Mouse (Mus musculus): ENCODE results near the gene Klhl32. TPM values are rescaled to one million over a fixed set of nuclear protein-coding genes. Genes with fewer than 3 reads are reported as not detected.
A peak's percentile ranks its signal among the peaks of the same experiment; 100 is the strongest.

Klhl32 gene
- total and polyA plus RNA-seq, 3 experiments = 0.03 TPM; not detected in 2

DNA sequence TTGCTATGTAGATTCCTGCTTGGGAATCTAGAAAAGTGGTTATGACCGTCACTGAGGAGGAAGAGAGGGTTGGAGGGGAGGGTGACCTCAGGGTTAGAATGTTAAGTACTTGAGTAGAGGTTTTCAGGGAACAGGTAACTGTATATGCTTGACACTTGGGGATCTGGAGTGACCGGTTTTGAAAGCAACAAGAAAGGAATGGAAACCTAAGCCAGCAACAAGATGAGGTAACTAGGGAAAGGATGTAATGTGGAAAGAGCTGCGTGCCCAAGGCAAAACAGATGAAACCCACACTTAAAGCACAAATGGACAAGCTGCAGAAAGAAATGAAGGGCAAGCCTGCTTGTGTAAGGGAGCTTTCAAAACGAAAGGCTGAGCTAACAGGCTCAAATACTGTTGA, 18.3 kb upstream of the Klhl32 start:
- Histone ChIP-seq H3K4me1 (ENCODE audit: control insufficient read depth in 1 of 2, insufficient read depth in 2 of 2, low read length in 2 of 2) (peaks cover 0 to 3% of the 10 kb centered on the region in 2 experiments; a peak in 1 of 4 replicates), H3K9ac (ENCODE audit: control insufficient read depth, low read depth, low read length, poor library complexity, severe bottlenecking) (no peak overlapping the region), H3K27me3 (ENCODE audit: control insufficient read depth in 1 of 2, insufficient read depth in 2 of 2, low read length in 2 of 2) (no peaks in the 10 kb centered on the region), H3K79me2 (ENCODE audit: control insufficient read depth, insufficient read depth, low read length, poor library complexity) (no peaks in the 10 kb centered on the region), H3K36me3 (ENCODE audit: control insufficient read depth in 1 of 2, insufficient read depth in 2 of 2, low read length in 2 of 2) (no peaks in the 10 kb centered on the region), H3K27ac (ENCODE audit: control insufficient read depth, low read depth, low read length) (no peak overlapping the region), H3K9me3 (replicated peaks; ENCODE audit: insufficient read depth, low read length) (no peaks in the 10 kb centered on the region), H3K4me3 (ENCODE audit: control insufficient read depth in 1 of 2, insufficient read depth in 1 of 2, low read depth in 2 of 2, low read length in 2 of 2) (no peak overlapping the region)
- no peak for DNase-seq (ENCODE audit: low read depth, low spot score)
- TF ChIP-seq BHLHE40 (IDR thresholded peaks at IDR 0.05; ENCODE audit: borderline replicate concordance, low read depth, low read length) = no peak
- TF ChIP-seq CHD1 (IDR thresholded peaks at IDR 0.05; ENCODE audit: low read depth, low read length) = no peak
- no peak for TF ChIP-seq MAFK (IDR thresholded peaks at IDR 0.05; ENCODE audit: borderline replicate concordance, low read depth, low read length)
- no peak for TF ChIP-seq TBP (IDR thresholded peaks at IDR 0.05; ENCODE audit: low read depth, low read length)
- no peak for TF ChIP-seq MXI1 (IDR thresholded peaks at IDR 0.05; ENCODE audit: low read depth, low read length)
- no peak for TF ChIP-seq NELFE (IDR thresholded peaks at IDR 0.05; ENCODE audit: low read depth, low read length)
- no peak for TF ChIP-seq POLR2AphosphoS5 (IDR thresholded peaks at IDR 0.05; ENCODE audit: borderline replicate concordance, low read depth, low read length)

DNA sequence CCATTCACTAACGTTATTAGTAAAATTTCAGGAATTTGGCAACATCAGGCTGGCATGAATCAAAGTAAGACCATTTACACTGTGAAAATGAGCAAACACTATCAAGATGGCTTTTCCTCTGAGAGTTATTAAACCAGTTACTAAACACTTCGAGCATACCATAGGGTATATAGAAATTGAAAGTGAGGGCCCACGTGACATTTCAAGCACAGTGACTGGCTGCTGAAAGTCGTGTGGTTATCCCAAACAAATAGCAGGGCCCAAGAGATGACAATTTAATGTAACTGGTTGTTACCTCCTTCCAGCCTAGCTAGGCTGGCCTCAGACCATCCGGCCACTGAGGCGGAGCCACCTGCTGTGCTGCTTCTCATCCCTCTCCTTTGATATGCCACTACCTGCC, 14.8 kb upstream of the Klhl32 start:
- Histone ChIP-seq H3K9me3 (replicated peaks; ENCODE audit: insufficient read depth, low read length) (no peaks in the 10 kb centered on the region), H3K4me1 (ENCODE audit: control insufficient read depth in 1 of 2, insufficient read depth in 2 of 2, low read length in 2 of 2) (peaks cover 0 to 3% of the 10 kb centered on the region in 2 experiments; a peak in 1 of 4 replicates), H3K79me2 (ENCODE audit: control insufficient read depth, insufficient read depth, low read length, poor library complexity) (no peaks in the 10 kb centered on the region), H3K27ac (ENCODE audit: control insufficient read depth, low read depth, low read length) (no peak overlapping the region), H3K36me3 (ENCODE audit: control insufficient read depth in 1 of 2, insufficient read depth in 2 of 2, low read length in 2 of 2) (no peaks in the 10 kb centered on the region), H3K9ac (ENCODE audit: control insufficient read depth, low read depth, low read length, poor library complexity, severe bottlenecking) (no peak overlapping the region), H3K27me3 (ENCODE audit: control insufficient read depth in 1 of 2, insufficient read depth in 2 of 2, low read length in 2 of 2) (no peaks in the 10 kb centered on the region), H3K4me3 (ENCODE audit: control insufficient read depth in 1 of 2, insufficient read depth in 1 of 2, low read depth in 2 of 2, low read length in 2 of 2) (no peak overlapping the region)
- TF ChIP-seq UBTF (IDR thresholded peaks at IDR 0.05; ENCODE audit: borderline replicate concordance, insufficient read depth, low read depth, low read length) (no peak), USF1 (IDR thresholded peaks at IDR 0.05; ENCODE audit: low read depth, low read length) (peak; percentile 59; the same call in 1 of the 2 replicates)
- peak; percentile 3 for DNase-seq (ENCODE audit: low read depth, low spot score)

DNA sequence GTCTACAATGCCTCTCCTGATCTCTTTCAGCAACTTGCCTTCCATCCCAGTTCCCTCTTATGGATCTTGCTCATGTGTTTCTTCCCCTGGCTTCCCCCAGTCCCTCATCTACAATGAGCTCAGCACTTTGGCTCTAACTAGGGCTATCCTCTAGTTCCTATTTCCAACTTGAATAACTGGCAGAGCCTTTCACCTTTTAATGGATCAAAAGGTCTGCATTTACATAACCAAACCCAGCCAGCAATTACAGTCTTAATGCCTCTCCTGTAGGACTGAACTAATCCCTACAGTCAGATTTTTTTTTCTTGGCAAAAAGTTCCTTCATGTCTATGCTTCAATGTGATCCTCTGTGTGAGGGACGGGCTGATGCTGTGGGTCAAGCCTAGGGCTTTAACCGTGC, 3.5 kb downstream of the Klhl32 start:
- H3K4me1 ChIP-seq (ENCODE audit: control insufficient read depth in 1 of 2, insufficient read depth in 2 of 2, low read length in 2 of 2) = no peaks in the 10 kb centered on the region
- no peaks in the 10 kb centered on the region for H3K9me3 ChIP-seq (replicated peaks; ENCODE audit: insufficient read depth, low read length)
- H3K27ac ChIP-seq (ENCODE audit: control insufficient read depth, low read depth, low read length) = no peak overlapping the region
- no peaks in the 10 kb centered on the region for H3K36me3 ChIP-seq (ENCODE audit: control insufficient read depth in 1 of 2, insufficient read depth in 2 of 2, low read length in 2 of 2)
- no peak overlapping the region for H3K9ac ChIP-seq (ENCODE audit: control insufficient read depth, low read depth, low read length, poor library complexity, severe bottlenecking)
- H3K4me3 ChIP-seq (ENCODE audit: control insufficient read depth in 1 of 2, insufficient read depth in 1 of 2, low read depth in 2 of 2, low read length in 2 of 2) = no peak overlapping the region
- DNase-seq (ENCODE audit: low read depth, low spot score) = no peak
- H3K27me3 ChIP-seq (ENCODE audit: control insufficient read depth in 1 of 2, insufficient read depth in 2 of 2, low read length in 2 of 2) = no peaks in the 10 kb centered on the region; a peak in 1 of 4 replicates
- TF ChIP-seq MAZ (IDR thresholded peaks at IDR 0.05; ENCODE audit: low read depth, low read length) (no peak), USF1 (IDR thresholded peaks at IDR 0.05; ENCODE audit: low read depth, low read length) (no peak), POLR2A (IDR thresholded peaks at IDR 0.05; ENCODE audit: control insufficient read depth in 1 of 2, insufficient read depth in 1 of 2, low read depth in 1 of 2, low read length in 2 of 2, poor library complexity in 1 of 2) (no peak), ZC3H11A (IDR thresholded peaks at IDR 0.05; ENCODE audit: low read depth, low read length) (no peak), CHD2 (IDR thresholded peaks at IDR 0.05; ENCODE audit: low read length) (no peak), NELFE (IDR thresholded peaks at IDR 0.05; ENCODE audit: low read depth, low read length) (no peak), HCFC1 (IDR thresholded peaks at IDR 0.05; ENCODE audit: low read depth, low read length) (no peak), SMC3 (IDR thresholded peaks at IDR 0.05; ENCODE audit: low read depth, low read length) (no peak), ETS1 (IDR thresholded peaks at IDR 0.05; ENCODE audit: low read depth, low read length) (no peak), MAX (IDR thresholded peaks at IDR 0.05; ENCODE audit: low read length) (no peak), CTCF (IDR thresholded peaks at IDR 0.05 in 2 of 3, conservative IDR thresholded peaks at IDR 0.05 in 1 of 3; ENCODE audit: control insufficient read depth in 1 of 3, insufficient read depth in 1 of 3, low read depth in 2 of 3, low read length in 3 of 3, poor library complexity in 1 of 3, severe bottlenecking in 1 of 3) (no peak), BHLHE40 (IDR thresholded peaks at IDR 0.05; ENCODE audit: borderline replicate concordance, low read depth, low read length) (no peak), ELF1 (IDR thresholded peaks at IDR 0.05; ENCODE audit: low read depth, low read length) (no peak), MYC (IDR thresholded peaks at IDR 0.05; ENCODE audit: low read depth, low read length) (no peak), CHD1 (IDR thresholded peaks at IDR 0.05; ENCODE audit: low read depth, low read length) (no peak)
- no peaks in the 10 kb centered on the region for H3K79me2 ChIP-seq (ENCODE audit: control insufficient read depth, insufficient read depth, low read length, poor library complexity)
